Mouse (Mus musculus) CH12.LX (cell line): ENCODE data around the gene Strada. TPM values are rescaled to one million over a fixed set of nuclear protein-coding genes. Genes with fewer than 3 reads are reported as not detected.

Source experiments
- DNase-seq: peaks from one replicate; pipeline ENCODE4 v3.0.0-alpha.2; 2013; ENCODE audit errors: extremely low read depth
- H3K27ac ChIP-seq: 2 replicates; pipeline ENCODE4 v1.5.1; 2012; ENCODE audit warnings: low read depth, mild to moderate bottlenecking, control low read depth, moderate library complexity; ENCODE audit not compliant: insufficient read depth
- H3K27me3 ChIP-seq: replicated peaks from 2 replicates; pipeline ENCODE3; 2012; ENCODE audit warnings: inconsistent platforms
- H3K36me3 ChIP-seq, 2 experiments: replicated peaks in 1 of 2; 2 replicates each; pipeline versions ENCODE3 to v1.6.1; 2012; ENCODE audit warnings: inconsistent platforms in 1 of 2, low read length in 1 of 2, mild to moderate bottlenecking in 1 of 2, mixed read lengths in 1 of 2, moderate library complexity in 1 of 2; ENCODE audit not compliant: control insufficient read depth in 1 of 2, insufficient read depth in 1 of 2
- H3K4me1 ChIP-seq, 2 experiments: 2 replicates each; pipeline ENCODE4 v1.6.1; 2012; ENCODE audit warnings: inconsistent platforms in 1 of 2, moderate library complexity in 1 of 2; ENCODE audit not compliant: insufficient read depth in 2 of 2, control insufficient read depth in 1 of 2
- H3K4me2 ChIP-seq: 2 replicates; pipeline ENCODE4 v1.6.1; 2012; ENCODE audit warnings: low read depth, mild to moderate bottlenecking, control low read depth; ENCODE audit not compliant: poor library complexity, insufficient read depth, severe bottlenecking
- H3K4me3 ChIP-seq, 3 experiments: fragments of 150-350 bp in 1 of 3; sonication (generic) in 1 of 3; replicated peaks in 1 of 3; 2 replicates each; pipeline versions ENCODE3 to v1.5.1; 2011 to 2012; ENCODE audit warnings: low read depth in 2 of 3, low read length in 2 of 3, mild to moderate bottlenecking in 2 of 3, moderate library complexity in 2 of 3, control low read depth in 1 of 3, improper control_type of control experiment in 1 of 3, inconsistent platforms in 1 of 3, mixed read lengths in 1 of 3; ENCODE audit not compliant: poor library complexity in 1 of 3
- H3K79me2 ChIP-seq: replicated peaks from 2 replicates; pipeline ENCODE4 v1.6.1; 2012; ENCODE audit warnings: mild to moderate bottlenecking, moderate library complexity; ENCODE audit not compliant: control insufficient read depth, poor library complexity, insufficient read depth, severe bottlenecking; ENCODE audit errors: extremely low read depth
- H3K9ac ChIP-seq: 2 replicates; pipeline ENCODE4 v1.6.1; 2012; ENCODE audit warnings: low read depth, mild to moderate bottlenecking, control low read depth, moderate library complexity; ENCODE audit not compliant: insufficient read depth
- H3K9me3 ChIP-seq: replicated peaks from 2 replicates; pipeline ENCODE3; 2012; ENCODE audit warnings: low read length, inconsistent platforms, mixed read lengths
- BHLHE40 ChIP-seq: IDR thresholded peaks from 2 replicates; pipeline ENCODE4 v1.6.1; 2011; ENCODE audit warnings: mild to moderate bottlenecking, low read depth, low read length, improper control_type of control experiment
- CHD1 ChIP-seq: IDR thresholded peaks from 2 replicates; pipeline ENCODE4 v1.6.1; 2012; ENCODE audit warnings: low read depth, low read length, improper control_type of control experiment, inconsistent platforms
- CHD2 ChIP-seq: IDR thresholded peaks from 2 replicates; pipeline ENCODE4 v1.6.1; 2011; ENCODE audit warnings: low read length, improper control_type of control experiment
- HCFC1 ChIP-seq: IDR thresholded peaks from 2 replicates; pipeline ENCODE4 v1.6.1; 2012; ENCODE audit warnings: low read depth, mild to moderate bottlenecking, inconsistent platforms, low read length, improper control_type of control experiment
- IRF4 ChIP-seq: IDR thresholded peaks from 2 replicates; pipeline ENCODE4 v1.6.1; 2014; ENCODE audit warnings: low read depth, mild to moderate bottlenecking, inconsistent platforms, low read length, improper control_type of control experiment
- MAX ChIP-seq: IDR thresholded peaks from 2 replicates; pipeline ENCODE4 v1.6.1; 2011; ENCODE audit warnings: low read length, improper control_type of control experiment
- MEF2A ChIP-seq: IDR thresholded peaks from 2 replicates; pipeline ENCODE4 v1.6.1; 2014; ENCODE audit warnings: low read depth, mild to moderate bottlenecking, inconsistent platforms, low read length, improper control_type of control experiment, borderline replicate concordance
- NRF1 ChIP-seq: IDR thresholded peaks from 2 replicates; pipeline ENCODE4 v1.6.1; 2014; ENCODE audit warnings: low read depth, mild to moderate bottlenecking, inconsistent platforms, low read length, improper control_type of control experiment, moderate library complexity
- POLR2AphosphoS2 ChIP-seq: IDR thresholded peaks from 2 replicates; pipeline ENCODE4 v1.6.1; 2011; ENCODE audit warnings: low read depth, low read length, improper control_type of control experiment
- SIN3A ChIP-seq: IDR thresholded peaks from 2 replicates; pipeline ENCODE4 v1.6.1; 2012; ENCODE audit warnings: low read length, improper control_type of control experiment, inconsistent platforms
- TBP ChIP-seq: conservative IDR thresholded peaks from 2 replicates; pipeline ENCODE4 v1.6.1; 2011; ENCODE audit warnings: low read depth, low read length, improper control_type of control experiment
- UBTF ChIP-seq: IDR thresholded peaks from 2 replicates; pipeline ENCODE4 v1.6.1; 2012; ENCODE audit warnings: low read depth, mild to moderate bottlenecking, inconsistent platforms, low read length, improper control_type of control experiment, moderate library complexity
- USF1 ChIP-seq: IDR thresholded peaks from 2 replicates; pipeline ENCODE4 v1.6.1; 2014; ENCODE audit warnings: low read depth, mild to moderate bottlenecking, inconsistent platforms, low read length, improper control_type of control experiment
- ZC3H11A ChIP-seq: IDR thresholded peaks from 2 replicates; pipeline ENCODE4 v1.6.1; 2012; ENCODE audit warnings: low read depth, mild to moderate bottlenecking, inconsistent platforms, low read length, improper control_type of control experiment
- ZKSCAN1 ChIP-seq: IDR thresholded peaks from 2 replicates; pipeline ENCODE4 v1.6.1; 2012; ENCODE audit warnings: low read depth, inconsistent platforms, low read length, improper control_type of control experiment, borderline replicate concordance
- ZMIZ1 ChIP-seq: IDR thresholded peaks from 2 replicates; pipeline ENCODE4 v1.6.1; 2012; ENCODE audit warnings: low read depth, mild to moderate bottlenecking, inconsistent platforms, low read length, improper control_type of control experiment
- dilution Hi-C: fragments of 300-500 bp; cut with MboI; formaldehyde crosslinking; loops from 2 replicates; pipeline ENCODE4 v1.14.3; 2020; ENCODE audit warnings: low sequenced_read_pairs; ENCODE audit not compliant: extremely low pct_unique_long_range_greater_than_20kb, extremely low pct_ligation_motif_present
- in situ Hi-C: fragments of 300-500 bp; cut with MboI; formaldehyde crosslinking; loops from 3 replicates; pipeline ENCODE4 v1.14.3; 2019; ENCODE audit warnings: low sequenced_read_pairs, low pct_ligation_motif_present, low pct_unique_long_range_greater_than_20kb, mixed read lengths
- polyA plus RNA-seq: library from polyadenylated mRNA; unstranded; fragments of >175 nt; gene quantifications from 2 replicates; pipeline ENCODE4 v1.2.1, GENCODE M21; 2012; ENCODE audit warnings: low read depth; ENCODE audit not compliant: insufficient read length
- total RNA-seq, 2 experiments: library from RNA; depleted of rRNA; stranded (reverse); fragments of 300-350 nt in 1 of 2; fragments of >200 nt in 1 of 2; gene quantifications; 2 replicates each; pipeline ENCODE4 v1.2.3; 2012 to 2014

Strada gene
- total and polyA plus RNA-seq, 3 experiments: 36.8 to 51.7 (median 41.7) TPM

GRCm38 (mm10) chr11:106160841-106161721 is 40.9 kb downstream of the Strada start, which contains the start of the genes Gm10840 and Limd2:
Gene Gm10840 (plus strand): TSS chr11:106160850.
Gene Limd2 (minus strand): TSS chr11:106160860.
- Histone ChIP-seq H3K79me2 (peaks cover 29% of the 10 kb centered on the region), H3K9me3 (no peaks in the 10 kb centered on the region), H3K9ac (peak within 1 kb of the TSS; percentile 96), H3K4me2 (peak within 1 kb of the TSS; percentile 78), H3K27ac (peak within 1 kb of the TSS; percentile 89), H3K4me1 (peaks cover 25 to 43% of the 10 kb centered on the region in 2 experiments), H3K4me3 (peak within 1 kb of the TSS; percentile 79 to 90 (median 85)), H3K36me3 (peaks cover 56 to 63% of the 10 kb centered on the region in 2 experiments), H3K27me3 (no peaks in the 10 kb centered on the region)
- DNase-seq: peak; percentile 45
- in situ Hi-C loops: no loop called here
- TF ChIP-seq CHD2: peak; percentile 19; the same call in 1 of the 2 replicates
- TF ChIP-seq POLR2AphosphoS2: peak; percentile 38; the same call in 1 of the 2 replicates
- TF ChIP-seq ZMIZ1: no peak
- TF ChIP-seq UBTF: no peak
- TF ChIP-seq CHD1: 0 out of 2 replicates have a peak, but pooled peaks have one; percentile 72
- TF ChIP-seq BHLHE40: no peak
- TF ChIP-seq IRF4: 0 out of 2 replicates have a peak, but pooled peaks have one; percentile 12
- no peak for TF ChIP-seq USF1
- TF ChIP-seq MEF2A: 0 out of 2 replicates have a peak, but pooled peaks have one; percentile 24
- no peak for TF ChIP-seq SIN3A
- no peak for TF ChIP-seq ZC3H11A
- no peak for TF ChIP-seq TBP
- peak; percentile 25; the same call in 1 of the 2 replicates for TF ChIP-seq HCFC1
- no peak for TF ChIP-seq ZKSCAN1
- TF ChIP-seq MAX: peak; percentile 60; the same call in 1 of the 2 replicates
- TF ChIP-seq NRF1: 0 out of 2 replicates have a peak, but pooled peaks have one; percentile 15
- dilution Hi-C loops: no loop called here
